Mouse (Mus musculus): ENCODE measurements around the gene Plcg2.

Gene Plcg2

DNA sequence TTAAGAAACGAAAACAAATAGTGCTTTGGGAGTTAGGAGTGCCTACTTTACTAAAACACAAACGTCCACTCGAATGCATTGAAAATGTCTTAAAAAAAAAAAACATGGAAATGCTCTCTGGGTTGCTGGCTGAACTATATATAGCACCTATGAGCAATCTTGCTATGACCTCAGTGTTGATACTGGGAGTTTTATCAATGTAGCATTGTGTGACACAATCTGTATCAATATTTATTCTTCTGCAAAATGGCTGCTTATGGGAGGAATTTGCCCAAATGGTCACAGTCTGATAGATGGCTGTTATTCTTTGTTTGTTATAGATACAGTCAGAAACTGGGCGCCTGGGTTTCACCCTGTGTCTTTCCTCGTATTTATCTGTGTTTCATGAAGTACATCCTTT lies 147.4 kb downstream of the Plcg2 start:
- DNase-seq = no peak

DNA sequence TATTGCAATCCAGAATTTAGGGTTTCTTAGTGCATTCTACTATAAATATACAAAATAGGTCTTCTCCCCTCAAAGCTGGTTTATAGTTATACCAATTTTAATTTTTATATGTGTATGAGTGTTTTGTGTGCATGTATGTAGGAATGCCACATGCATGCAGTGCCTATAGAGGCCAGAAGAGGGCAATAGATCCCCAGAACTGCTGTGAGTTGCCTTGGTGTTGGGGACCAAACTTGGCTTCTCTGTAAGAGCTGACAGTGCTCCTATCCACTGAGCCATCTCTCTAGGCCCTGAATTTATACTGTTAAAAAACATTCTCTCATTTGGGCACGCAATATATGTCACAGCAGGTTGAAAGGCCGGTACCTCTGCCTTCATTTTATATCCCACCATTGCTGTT lies 147.9 kb downstream of the Plcg2 start:
- peak; percentile 54 for DNase-seq

DNA sequence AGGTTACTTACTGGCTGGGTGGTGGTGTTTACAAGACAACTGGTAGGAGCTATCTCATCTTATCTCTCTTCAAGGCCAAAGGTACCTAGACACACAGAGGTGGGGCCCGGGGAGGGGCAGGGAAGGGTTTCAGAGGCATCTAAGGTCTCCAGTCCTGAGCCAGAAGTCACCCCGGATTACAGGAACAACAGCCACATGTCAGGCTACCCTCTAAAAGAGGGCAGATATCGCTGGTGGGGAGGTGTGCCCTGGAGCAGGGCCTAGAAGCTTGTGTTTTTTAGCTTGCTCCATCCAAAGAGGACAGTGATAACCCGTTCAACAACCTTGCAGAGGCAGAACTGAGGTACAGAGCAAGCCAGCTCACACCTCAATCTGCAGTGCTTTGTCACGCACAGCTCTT lies 148.3 kb downstream of the Plcg2 start:
- no peak for DNase-seq

DNA sequence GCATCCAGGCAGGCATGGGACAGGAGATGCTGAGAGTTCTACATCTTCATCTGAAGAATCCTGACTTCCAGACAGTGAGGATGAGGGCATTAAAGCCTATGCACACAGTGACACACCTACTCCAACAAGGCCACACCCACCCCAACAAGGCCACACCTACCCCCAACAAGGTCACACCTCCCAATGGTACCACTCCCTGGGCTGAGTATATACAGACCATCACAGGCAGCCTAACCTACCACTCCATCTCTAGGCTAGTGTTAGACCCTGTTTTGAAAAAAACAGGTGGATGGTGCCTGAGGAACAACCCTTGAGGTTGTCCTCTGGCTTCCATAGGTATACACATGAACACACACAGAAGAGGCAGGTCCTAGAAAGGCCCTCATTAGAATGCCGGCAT lies 154.2 kb downstream of the Plcg2 start:
- DNase-seq = no peak

DNA sequence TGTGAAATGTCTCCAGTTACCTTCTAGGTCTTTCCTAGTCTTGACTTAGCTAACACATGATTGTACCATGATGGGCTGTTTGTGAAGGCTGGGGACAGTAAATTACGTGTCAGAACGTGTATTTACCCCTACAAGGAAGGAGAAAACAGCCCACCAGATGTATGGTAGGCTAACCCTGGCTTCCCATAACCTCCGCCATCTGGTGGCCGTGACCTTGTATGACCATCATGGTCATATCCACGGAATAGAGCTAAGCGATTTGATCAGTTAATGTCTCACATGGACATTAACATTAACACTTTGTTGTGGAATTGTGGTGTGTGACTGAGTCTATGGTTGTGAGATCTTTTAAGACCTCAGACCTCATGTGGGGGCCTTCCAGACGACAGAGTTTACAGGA lies 160.9 kb downstream of the Plcg2 start:
- no peak for DNase-seq

DNA sequence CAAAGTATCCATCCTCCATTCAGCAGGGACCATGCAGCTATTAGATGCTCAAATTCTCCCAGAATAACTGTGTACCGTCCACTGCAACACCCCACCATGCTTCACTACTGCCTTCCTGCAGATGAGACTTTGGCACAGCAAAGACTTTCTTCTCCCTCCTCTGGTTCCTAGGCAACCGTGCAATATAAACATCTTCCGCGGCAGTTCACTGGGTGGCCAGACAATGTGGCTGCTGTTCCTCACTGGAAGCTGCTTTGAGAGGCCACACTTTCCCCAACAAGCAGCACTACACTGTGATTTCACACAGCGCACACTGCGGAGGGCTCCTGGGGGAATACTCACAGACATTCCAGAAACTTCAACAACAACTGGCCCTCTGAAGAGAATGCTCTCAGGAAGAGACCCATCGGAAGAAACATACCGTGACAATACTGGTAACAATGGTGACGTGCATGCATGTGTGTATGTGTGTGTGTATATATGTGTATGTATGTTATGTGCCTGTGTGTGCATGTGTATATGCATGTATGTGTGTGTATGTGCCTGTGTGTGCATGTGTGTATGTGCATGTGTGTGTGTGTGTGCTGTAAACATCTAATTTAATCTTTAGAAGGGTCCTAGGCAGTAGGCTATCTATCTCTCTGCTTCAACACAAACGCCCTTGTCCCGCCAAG lies 162.4 kb downstream of the Plcg2 start:
- no peak for DNase-seq

DNA sequence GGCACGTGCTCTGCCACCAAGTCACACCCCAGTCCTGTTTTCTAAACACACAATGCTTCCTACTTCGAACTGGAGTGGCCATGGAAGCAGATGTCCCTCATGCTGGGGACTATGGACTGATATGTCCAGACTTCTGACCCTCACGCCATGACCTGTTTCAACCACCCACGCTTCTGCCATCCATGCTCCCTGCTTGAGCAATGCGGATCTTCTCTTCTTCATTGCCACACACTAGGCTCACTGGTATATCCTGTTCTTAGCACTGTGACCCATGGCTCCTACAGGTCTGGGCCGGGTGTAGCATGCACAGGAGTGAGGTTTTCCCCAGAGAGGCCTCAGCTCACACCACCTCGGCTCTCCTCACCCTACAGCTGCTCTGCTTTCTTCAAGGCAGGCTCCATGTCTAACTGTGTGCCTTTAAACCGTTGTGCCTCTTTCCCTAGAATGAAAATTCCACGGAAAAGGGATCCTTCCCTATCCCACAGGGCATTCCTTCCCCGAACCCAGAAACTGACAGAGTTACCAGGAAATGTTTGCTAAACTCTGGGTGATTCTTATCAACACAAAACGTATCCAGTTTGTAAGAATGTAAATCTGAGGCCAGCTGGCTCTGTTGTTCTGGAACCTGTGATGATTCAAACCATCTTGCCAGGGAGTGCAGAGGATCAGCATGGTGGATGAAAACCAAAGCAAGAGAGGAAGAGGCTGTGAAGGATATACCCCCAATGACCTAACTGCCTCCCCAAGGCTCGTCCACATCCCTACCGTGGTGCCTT lies 169.4 kb downstream of the Plcg2 start:
- DNase-seq = no peak

DNA sequence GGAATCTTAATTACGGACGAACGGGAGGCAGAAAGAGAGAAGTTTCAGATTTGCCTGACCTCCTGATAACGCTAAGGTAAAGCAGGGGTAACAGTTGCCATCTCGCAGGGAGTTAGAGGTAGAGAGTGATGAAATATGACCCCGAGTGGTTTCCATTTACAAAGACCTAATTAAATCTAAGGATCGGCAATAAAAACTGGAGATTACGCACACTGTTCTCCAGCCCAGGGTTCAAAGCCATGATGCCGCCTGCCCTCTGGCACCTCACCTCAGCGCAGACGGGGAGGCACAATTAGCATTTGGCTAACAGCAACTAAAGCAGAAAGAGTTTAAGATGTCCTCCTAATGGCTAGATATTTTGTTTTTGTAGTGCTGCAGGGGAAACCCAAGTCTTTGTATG lies 172.4 kb downstream of the Plcg2 start:
- no peak for DNase-seq

DNA sequence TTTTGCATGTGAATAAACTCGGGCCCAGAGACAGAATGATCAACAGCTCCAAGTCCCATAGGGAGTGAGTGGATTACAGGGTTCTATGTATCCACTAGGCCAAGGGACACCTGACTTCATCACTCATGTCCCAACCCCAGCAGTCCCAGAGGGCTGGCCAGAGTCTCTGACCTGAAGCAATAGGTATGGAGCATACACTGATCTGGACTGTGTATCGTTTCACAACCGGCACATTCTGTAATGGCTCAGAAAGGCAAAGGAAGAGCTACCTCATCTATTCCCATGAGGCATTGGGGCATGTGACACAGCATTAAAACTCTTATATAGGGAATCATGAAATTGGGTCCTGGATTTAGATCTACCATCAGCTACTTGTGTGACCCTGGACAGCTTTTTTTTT lies 174.5 kb downstream of the Plcg2 start:
- no peak for DNase-seq

DNA sequence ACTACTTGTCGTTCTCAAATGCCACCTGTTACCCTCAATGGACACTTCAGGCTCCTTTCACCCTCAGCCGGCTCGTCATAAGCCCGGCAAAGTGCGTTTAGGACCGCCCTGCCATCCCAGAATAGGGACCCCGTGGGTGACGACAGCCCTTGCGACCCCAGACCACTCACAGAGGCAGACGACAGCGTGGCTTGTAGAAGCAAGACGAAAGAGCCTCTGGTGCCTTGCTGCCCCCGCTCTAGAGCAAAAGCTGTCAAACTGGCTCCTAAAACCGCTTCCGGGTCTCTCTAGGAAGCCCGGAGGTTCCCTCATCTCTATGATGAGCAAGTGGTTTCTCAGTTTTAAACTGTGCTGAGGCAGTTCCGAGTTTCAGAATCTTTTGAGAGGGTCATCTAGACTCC lies 175.3 kb downstream of the Plcg2 start, which contains the start of gene Sdr42e1:
Gene Sdr42e1 (minus strand): TSS at position 260 of the 401 bp plus-strand sequence.
- peak; percentile 45 for DNase-seq

DNA sequence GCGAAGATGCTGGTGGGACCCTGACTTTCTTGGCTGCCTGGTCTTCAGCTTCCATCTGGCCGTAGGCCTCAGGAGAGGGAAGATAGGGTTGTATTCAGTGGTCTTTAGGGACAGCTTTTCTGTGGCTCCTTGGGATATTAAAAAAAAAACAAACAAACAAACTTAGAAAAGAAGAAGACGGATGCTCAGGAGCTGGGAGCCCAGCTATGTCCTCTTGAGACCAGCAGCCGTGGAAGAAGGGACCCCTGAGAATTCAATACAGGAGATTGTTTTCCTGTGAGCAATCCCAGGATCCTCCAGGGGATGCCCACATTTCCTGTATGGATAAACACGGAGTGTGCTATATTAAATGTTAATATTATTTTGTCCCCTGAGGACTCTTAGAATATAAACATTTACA lies 177.1 kb downstream of the Plcg2 start:
- DNase-seq = no peak

DNA sequence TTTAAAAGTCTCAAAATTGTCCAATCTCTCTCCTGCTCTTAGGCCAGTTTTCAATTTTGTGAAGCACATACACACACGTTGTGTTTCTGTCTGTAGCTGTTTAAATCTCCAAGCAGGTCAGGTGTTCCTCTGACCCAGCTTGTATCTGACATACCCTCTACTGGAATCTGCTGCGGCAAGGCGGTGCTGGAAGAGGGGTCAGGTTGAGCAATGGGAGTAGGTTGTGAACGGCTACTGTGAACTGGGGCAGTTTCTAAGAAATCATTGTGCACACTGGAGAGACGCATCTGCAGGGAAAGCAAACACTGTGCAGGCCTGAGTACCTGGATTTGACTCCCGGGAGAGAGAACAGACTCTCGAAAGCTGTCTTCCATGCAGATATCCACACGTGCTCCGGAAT lies 178.4 kb downstream of the Plcg2 start:
- DNase-seq = peak; percentile 24

DNA sequence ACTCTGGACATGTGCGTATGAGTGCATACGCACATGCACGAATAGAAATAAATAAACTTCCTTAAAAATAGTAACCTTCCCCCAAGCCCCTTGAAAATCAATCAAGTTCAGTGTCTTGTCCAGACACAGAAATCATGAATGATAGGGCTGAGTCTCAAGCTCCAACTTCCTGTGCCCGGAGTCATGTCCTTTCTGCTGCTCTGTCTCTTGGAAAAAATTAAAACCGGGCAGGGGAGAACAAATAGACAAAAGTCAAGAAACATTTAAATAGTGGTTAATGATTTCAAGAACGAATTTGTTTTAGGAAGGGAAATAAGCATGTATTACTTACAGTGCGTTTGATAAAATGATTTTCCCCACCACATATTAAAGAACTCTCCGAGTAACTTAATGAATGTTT lies 178.9 kb downstream of the Plcg2 start:
- DNase-seq = no peak

DNA sequence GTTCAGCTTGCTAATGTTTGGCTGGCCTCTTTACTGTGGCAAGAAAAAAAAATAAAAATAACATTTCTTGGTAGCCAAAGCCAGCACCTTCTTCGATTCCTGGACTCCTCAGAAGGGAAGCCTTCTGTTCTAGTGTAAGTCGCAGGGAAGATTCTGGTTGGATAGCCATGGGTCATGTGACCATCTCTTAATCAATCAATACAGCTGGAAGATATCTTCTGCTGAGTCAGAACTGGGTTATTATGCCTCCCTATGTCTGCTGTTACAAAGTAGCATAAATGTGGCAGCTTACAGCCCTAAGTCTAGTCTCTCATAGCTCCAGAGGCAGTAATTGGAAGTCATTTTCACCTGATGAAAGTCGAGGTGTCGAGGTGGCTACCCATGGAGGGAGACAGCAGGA lies 180.6 kb downstream of the Plcg2 start:
- DNase-seq = no peak

DNA sequence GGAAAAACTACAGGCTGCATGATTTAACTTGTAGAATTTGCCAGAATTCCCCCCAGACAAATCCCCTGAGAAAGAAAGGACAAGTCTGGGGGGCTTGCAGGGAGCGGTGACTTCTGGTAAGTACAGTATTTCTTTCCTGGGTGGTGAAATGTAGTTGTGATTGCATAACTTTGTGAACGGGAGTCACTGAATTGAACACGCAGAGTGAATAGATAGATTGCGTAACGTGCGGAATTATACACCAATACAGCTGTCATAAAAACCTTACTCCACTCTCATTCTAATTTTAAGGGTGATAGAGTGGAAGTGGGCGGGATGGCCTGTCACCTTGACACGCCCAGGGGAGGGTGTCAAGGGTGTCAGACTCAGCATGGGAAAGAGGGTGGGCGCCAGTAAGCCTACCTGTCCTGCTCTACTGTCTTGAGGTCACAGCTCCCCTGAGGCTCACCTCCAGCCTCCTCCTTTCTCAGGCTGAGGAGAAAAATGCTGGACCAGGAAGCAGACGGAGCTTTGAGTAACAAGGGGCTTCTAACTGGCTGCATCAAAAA lies 185.9 kb downstream of the Plcg2 start:
- no peak for DNase-seq

DNA sequence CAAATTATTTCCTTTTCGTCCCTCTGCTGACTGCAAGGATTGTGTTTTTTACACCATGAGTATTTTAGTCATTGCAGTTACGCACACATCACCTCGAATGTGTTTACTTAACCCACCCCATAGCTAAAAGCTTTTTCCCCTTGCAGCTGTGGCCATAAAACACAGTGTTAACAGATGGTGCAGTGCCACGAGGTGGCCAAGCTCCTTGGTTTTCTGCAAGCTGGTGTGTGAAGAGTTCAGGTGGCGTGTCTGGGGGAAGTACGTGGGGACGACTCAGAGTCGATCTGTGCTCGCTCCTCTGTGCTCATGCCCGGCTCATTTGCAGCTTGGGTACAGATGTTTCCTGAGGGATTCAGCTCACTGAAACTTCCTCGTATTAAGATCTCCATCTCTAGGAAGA lies 186.4 kb downstream of the Plcg2 start:
- no peak for DNase-seq

Data from liver (tissue).